Mouse (Mus musculus) adrenal gland, adult 8-10 months (tissue): ENCODE results near the gene Carmil2. TPM values are rescaled to one million over a fixed set of nuclear protein-coding genes. Genes with fewer than 3 reads are reported as not detected.

Experiments
- DNase-seq: peaks from one replicate; pipeline ENCODE4 v3.0.0; 2022
- total RNA-seq, 4 experiments: library from RNA; stranded (reverse); gene quantifications; 2 replicates each; pipeline ENCODE4 v1.2.4; 2022

Carmil2 gene
- total RNA-seq, 4 experiments from 2014 or later = 2.1 to 3.9 (median 3.1) TPM

DNA sequence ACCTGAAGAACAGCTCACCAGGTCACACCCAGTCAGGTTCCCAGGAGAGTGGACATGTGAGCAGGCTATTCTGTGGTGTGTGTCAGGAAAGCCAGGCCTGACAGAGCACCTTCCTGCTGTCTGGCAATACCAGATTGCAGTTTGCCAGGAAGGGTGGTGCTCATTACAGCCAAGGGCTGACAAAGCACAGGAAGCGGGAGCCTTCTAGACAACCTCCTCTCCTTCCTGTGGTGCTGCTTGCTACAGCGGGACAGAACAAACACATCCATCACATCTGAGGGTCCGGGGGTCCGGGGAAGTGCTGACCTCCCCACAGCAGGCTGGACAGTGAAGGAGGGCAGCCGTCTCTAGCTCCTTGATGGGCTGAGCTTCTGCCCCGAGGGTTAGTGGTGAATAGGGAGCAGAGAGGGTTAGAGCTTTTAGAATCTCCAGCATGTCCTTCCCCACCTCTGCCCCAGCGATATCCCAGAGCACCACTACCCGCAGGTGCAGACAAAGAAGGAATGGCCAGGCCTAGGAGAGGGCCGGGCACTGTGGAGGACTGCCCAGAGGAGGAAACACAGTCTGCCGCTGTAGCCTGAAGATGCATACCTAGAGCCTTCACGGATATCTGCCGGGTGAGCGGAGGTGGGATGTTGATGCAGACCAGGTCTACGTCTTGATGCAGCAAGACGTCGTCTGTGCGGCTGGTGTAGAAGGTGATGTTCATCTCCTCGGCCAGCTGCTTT is 41.5 kb downstream of the Carmil2 start:
- peak; percentile 41 for DNase-seq

DNA sequence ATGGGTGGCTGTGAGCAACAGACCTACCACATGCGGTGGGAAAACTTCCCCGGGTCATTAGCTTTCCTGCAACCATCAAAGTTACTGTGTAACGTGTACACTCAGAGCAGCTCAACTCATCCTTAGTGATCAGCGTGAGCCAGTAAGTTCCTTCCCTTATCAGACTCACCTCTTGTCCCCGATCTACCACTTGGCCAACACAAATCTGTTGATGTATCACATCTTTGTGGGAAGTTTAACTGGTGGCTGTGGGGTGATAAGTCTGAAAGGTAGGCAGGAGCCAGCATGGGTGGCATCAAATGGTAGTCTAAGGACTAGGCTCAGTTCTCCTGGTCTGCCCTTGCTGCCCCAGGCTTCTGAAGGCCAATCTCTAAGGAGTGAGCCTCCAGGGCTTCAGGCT is 46.1 kb downstream of the Carmil2 start:
- no peak for DNase-seq

DNA sequence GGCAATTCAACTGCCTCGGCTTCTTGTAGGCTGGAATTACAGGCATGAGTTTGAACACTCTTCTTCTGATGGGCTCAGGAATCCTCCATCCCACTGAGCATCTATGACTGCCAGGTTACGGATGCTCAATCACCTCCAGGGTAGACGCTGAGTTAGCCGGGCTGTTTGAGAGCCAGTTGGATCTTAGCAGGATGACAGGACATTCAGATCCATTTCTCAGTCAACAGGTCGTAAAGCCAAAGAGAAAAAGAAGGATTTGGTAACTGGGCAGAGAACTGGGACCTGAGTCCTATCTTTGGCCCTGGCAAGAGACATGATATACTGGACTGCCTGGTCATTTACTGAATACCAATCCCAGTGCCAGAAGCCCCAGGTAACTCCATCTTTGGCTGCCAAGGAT is 53.1 kb downstream of the Carmil2 start:
- no peak for DNase-seq

DNA sequence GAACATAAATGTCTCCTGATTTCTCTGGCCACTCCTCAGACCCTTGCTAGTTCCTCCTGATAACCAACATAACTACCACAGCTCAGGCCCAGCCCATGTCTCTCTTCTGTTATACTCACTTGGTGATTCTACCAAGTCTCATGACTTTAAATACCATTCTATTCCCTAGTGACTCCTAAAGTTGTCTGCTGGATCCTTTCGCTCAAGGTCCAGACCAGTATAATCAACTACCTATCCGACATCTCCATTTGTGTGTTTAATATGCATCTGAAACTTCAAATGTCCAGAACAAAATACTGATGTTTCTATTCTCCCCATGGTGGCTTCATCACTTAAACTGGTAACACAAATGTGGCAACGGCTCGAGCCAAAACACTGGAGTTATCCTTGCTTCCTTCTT is 57.2 kb downstream of the Carmil2 start:
- DNase-seq = no peak

Other genes with a start within 250 kb of the Carmil2 start
- gene Tppp3, start 214.7 kb upstream of the Carmil2 start, total RNA-seq = 10 to 100 TPM; 28.3 to 40.2 (median 33.0) TPM
- gene Zdhhc1, start 189.4 kb upstream of the Carmil2 start, total RNA-seq = 10 to 100 TPM; 20.6 to 40.1 (median 31.3) TPM
- under 1 TPM; 0.56 to 0.98 (median 0.82) TPM for gene Hsd11b2, start 167.5 kb upstream of the Carmil2 start, total RNA-seq
- gene Atp6v0d1, start 120.2 kb upstream of the Carmil2 start, total RNA-seq = 100 to 1,000 TPM; 113 to 135 (median 122) TPM
- gene Ripor1, start 81.0 kb upstream of the Carmil2 start, total RNA-seq = 10 to 100 TPM; 28.1 to 47.9 (median 37.8) TPM
- 10 to 100 TPM; 61.2 to 79.1 (median 67.7) TPM for gene Ctcf, start 49.7 kb upstream of the Carmil2 start, total RNA-seq
- 10 to 100 TPM in 1 of 4 experiments, 1 to 10 TPM in 2, under 1 TPM in 1; 0.97 to 11.6 (median 4.2) TPM for gene Agrp, start 48.9 kb upstream of the Carmil2 start, total RNA-seq
- 10 to 100 TPM; 22.3 to 37.1 (median 29.5) TPM for gene Acd, start 14.8 kb downstream of the Carmil2 start, total RNA-seq
- gene Pard6a, start 14.9 kb downstream of the Carmil2 start, total RNA-seq = 10 to 100 TPM; 10.7 to 14.2 (median 12.8) TPM
- gene 4933405L10Rik, start 21.4 kb downstream of the Carmil2 start, total RNA-seq = not detected
- gene Enkd1, start 21.9 kb downstream of the Carmil2 start, total RNA-seq = 1 to 10 TPM; 4.6 to 8.1 (median 5.8) TPM
- gene Gfod2, start 72.4 kb downstream of the Carmil2 start, total RNA-seq = 10 to 100 TPM in 2 of 4 experiments, 1 to 10 TPM in 2; 8.9 to 10.9 (median 10.0) TPM
- gene Ranbp10, start 141.1 kb downstream of the Carmil2 start, total RNA-seq = 10 to 100 TPM; 25.7 to 30.1 (median 27.3) TPM
- gene Tsnaxip1, start 141.5 kb downstream of the Carmil2 start, total RNA-seq = not detected
- 1 to 10 TPM; 6.2 to 9.7 (median 7.3) TPM for gene Cenpt, start 167.0 kb downstream of the Carmil2 start, total RNA-seq
- gene Thap11, start 168.9 kb downstream of the Carmil2 start, total RNA-seq = 10 to 100 TPM; 38.2 to 45.1 (median 43.6) TPM
- 10 to 100 TPM; 28.5 to 37.2 (median 29.0) TPM for gene Nutf2, start 174.3 kb downstream of the Carmil2 start, total RNA-seq
- gene Edc4, start 194.6 kb downstream of the Carmil2 start, total RNA-seq = 10 to 100 TPM; 34.1 to 61.1 (median 46.6) TPM
- gene Nrn1l, start 207.3 kb downstream of the Carmil2 start, total RNA-seq = 1 to 10 TPM in 3 of 4 experiments, under 1 TPM in 1; 0.75 to 2.3 (median 1.7) TPM
- 10 to 100 TPM; 34.1 to 36.1 (median 34.9) TPM for gene Pskh1, start 214.2 kb downstream of the Carmil2 start, total RNA-seq
- gene Ctrl, start 247.6 kb downstream of the Carmil2 start, total RNA-seq = 1 to 10 TPM in 1 of 4 experiments, under 1 TPM in 2, not detected in 1; 0.78 to 1.8 (median 0.86) TPM